ENCODE assay signal across 16 mouse cellular contexts in the genomic region with DNA sequence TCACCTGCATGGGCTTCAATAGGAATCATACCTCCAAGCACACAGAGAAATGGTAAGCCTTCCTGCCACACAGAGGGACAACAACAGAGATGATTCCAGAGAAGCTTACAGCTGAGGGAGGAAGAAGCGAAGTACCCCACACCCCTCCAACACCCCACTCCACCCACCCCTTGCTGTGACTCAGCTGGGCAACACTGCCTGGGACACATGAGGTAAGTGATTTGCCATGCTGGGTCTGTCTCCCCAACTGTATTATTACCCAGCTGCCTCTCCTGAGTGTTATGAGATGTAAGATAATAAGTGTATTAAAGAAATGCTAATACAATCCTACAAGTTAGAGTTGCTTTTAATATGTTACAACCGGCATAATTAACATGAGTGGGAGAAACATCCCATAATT.
"Had no signal": no experiment of that assay in that cellular context is flagged by ENCODE, and none has a peak within 500 bp of the region (broad histone marks: within the 10 kb centered on the region; RNA-seq: fewer than 3 reads in every experiment).

No protein-coding gene starts in this region.

- H3K4me3 ChIP-seq: midbrain, embryonic 10.5 days; midbrain, embryonic 13.5 days; midbrain, embryonic 15.5 days; myocyte; neural tube, embryonic 13.5 days; neural tube, embryonic 15.5 days had no signal

- H3K4me2 ChIP-seq: lung, embryonic 14.5 days; midbrain, embryonic 13.5 days; midbrain, embryonic 15.5 days; neural tube, embryonic 13.5 days; neural tube, embryonic 15.5 days had no signal

- H3K9me3 ChIP-seq: midbrain, embryonic 10.5 days; midbrain, embryonic 13.5 days; midbrain, embryonic 15.5 days; neural tube, embryonic 13.5 days; neural tube, embryonic 15.5 days had no signal

- H3K36me3 ChIP-seq: midbrain, embryonic 10.5 days; midbrain, embryonic 13.5 days; midbrain, embryonic 15.5 days; neural tube, embryonic 13.5 days; neural tube, embryonic 15.5 days had no signal

- H3K27ac ChIP-seq: midbrain, embryonic 10.5 days; midbrain, embryonic 13.5 days; midbrain, embryonic 15.5 days; neural tube, embryonic 13.5 days; neural tube, embryonic 15.5 days had no signal

- ATAC-seq: midbrain, embryonic 13.5 days; midbrain, embryonic 15.5 days had no signal

- DNase-seq: lung, embryonic 14.5 days; lung, postnatal 10 days; retina, postnatal 1 day; right cerebral cortex, adult 18-20 months; right cerebral cortex, postnatal 25 days; right cerebral cortex, postnatal 4 days; spleen, adult 18-20 months; thymus, adult 18-20 months; thymus, postnatal 14 days; thymus, postnatal 36 days had no signal

- H3K27me3 ChIP-seq: midbrain, embryonic 15.5 days; neural tube, embryonic 13.5 days; neural tube, embryonic 15.5 days had no signal

- H3K9ac ChIP-seq: lung, embryonic 14.5 days; midbrain, embryonic 13.5 days; midbrain, embryonic 15.5 days; neural tube, embryonic 13.5 days; neural tube, embryonic 15.5 days had no signal
